Mouse (Mus musculus) left cerebral cortex, adult 8-10 months (tissue): ENCODE results near the gene Pdlim7. TPM values are rescaled to one million over a fixed set of nuclear protein-coding genes. Genes with fewer than 3 reads are reported as not detected.

Experiments used
- DNase-seq, 2 experiments: peaks; one replicate each; pipeline ENCODE4 v3.0.0; 2022; ENCODE audit warnings: low spot score in 2 of 2
- total RNA-seq, 4 experiments: library from RNA; stranded (reverse); gene quantifications; 2 replicates each; pipeline ENCODE4 v1.2.4; 2022

The Pdlim7 gene
- total RNA-seq, 4 experiments from 2014 or later = 78.3 to 93.8 (median 85.9) TPM

GRCm38 (mm10) chr13:55486916-55487577, 26.4 kb downstream of the Pdlim7 start:
- DNase-seq = no peak

GRCm38 (mm10) chr13:55486029-55486794, 27.3 kb downstream of the Pdlim7 start:
- DNase-seq = no peak

GRCm38 (mm10) chr13:55484520-55485088, 28.9 kb downstream of the Pdlim7 start:
- no peak for DNase-seq

GRCm38 (mm10) chr13:55483593-55483992, 29.9 kb downstream of the Pdlim7 start:
- DNase-seq = peak; percentile 69 to 97

DNA sequence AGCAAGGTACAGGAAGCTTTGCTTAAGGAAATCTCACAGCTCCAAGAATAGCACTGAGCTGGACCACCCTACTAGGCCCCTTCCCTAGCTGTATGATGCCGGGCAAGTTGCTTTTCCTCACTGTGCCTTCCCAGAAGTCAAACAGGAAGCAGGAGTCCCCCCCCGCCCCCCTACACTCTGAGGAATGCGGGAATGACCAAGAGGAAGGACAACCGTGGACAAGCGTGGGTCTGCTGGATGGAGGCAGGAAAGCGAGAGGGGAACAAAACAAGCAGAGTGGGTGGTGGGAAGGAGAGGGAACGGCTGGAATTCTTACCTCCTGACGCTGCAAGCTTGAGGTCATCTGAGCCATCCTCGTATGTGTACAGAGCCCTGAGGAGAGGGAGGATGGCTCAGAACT, 30.4 kb downstream of the Pdlim7 start:
- DNase-seq = no peak

DNA sequence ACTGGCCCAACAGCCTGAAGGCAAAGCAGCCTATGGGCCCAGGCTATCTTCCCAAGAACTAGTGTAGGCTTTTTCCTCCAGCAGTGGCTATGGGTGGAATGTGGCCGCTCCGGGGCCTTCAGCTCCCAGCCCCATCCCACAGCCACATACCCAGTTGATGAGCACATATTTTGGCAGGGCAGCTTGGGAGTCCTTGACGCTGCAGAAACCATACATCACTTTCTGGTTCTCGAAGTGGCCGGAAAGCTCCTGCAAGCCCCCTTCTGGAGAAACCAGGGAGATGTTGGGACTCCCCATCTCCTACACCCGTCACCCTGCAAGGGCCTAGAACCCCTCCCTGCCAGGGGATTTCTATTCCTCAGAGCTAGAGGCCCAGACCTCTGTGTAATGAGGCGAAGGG, 30.9 kb downstream of the Pdlim7 start:
- DNase-seq = no peak

DNA sequence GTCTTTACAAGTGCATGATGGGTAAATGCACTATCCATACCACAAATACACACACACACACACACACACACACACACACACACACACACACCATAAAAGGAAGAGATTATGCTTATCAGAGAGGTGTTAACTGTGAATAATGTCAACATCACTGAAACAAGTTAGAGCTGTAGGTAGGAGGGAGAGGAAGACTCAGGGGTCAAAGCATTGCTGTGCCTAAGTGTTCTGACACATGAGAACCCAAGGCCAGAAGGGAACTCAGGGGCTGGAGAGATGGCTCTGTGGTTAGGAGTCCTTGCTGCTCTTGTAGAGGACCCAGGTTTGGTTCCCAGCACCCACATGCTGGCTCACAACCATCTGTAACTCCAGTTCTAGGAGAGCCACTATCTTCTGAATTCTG, 33.5 kb downstream of the Pdlim7 start:
- DNase-seq = no peak

GRCm38 (mm10) chr13:55479008-55479407, 34.5 kb downstream of the Pdlim7 start:
- DNase-seq = no peak

- DNase-seq = no peak
These were observed 35.4 kb downstream of the Pdlim7 start for GRCm38 (mm10) chr13:55478036-55478435.

- no peak for DNase-seq
These were observed 36.0 kb downstream of the Pdlim7 start for GRCm38 (mm10) chr13:55477492-55477891.

DNA sequence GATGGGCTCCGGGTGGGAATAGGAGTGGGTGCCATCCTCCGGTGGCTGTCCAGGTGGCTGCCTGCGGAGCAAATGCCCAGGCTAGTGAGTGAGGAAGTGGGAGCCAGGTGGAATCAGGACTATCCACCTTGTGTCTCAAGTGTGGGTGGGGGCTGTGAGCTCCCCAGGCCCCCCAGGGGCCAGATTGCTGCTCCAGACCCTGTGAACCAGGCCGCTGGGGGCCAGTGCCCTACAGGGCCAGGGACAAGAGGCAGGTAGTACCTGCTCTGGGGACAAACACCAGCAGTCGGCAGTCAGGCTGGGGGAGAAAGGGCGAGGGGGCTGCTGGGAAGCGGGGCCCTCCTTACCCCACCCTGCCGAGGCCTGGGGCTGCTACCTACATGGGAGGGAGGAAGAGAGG, 37.2 kb downstream of the Pdlim7 start:
- no peak for DNase-seq

DNA sequence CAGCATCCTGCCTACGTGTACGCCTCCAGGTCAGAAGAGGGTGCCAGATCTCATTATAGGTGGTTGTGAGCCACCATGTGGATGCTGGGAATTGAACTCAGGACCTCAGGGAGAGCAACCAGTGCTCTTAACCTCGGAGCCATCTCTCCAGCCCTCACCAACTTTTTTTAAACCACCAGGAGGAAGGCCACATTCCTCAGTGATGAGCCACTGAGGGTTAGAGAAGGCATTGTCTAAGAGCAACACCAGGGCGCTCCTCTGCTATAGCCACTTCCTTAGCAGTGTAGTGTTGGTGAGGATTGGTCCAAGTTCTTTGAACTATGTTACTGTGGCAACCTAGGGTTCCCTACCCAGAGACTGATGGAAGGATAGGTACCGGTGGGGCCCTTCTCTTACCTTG, 37.7 kb downstream of the Pdlim7 start:
- DNase-seq = no peak

- peak in 1 of 2 experiments; percentile 81 for DNase-seq
These were observed 38.8 kb downstream of the Pdlim7 start for GRCm38 (mm10) chr13:55474621-55475069.

GRCm38 (mm10) chr13:55473961-55474360, 39.5 kb downstream of the Pdlim7 start:
- no peak for DNase-seq

DNA sequence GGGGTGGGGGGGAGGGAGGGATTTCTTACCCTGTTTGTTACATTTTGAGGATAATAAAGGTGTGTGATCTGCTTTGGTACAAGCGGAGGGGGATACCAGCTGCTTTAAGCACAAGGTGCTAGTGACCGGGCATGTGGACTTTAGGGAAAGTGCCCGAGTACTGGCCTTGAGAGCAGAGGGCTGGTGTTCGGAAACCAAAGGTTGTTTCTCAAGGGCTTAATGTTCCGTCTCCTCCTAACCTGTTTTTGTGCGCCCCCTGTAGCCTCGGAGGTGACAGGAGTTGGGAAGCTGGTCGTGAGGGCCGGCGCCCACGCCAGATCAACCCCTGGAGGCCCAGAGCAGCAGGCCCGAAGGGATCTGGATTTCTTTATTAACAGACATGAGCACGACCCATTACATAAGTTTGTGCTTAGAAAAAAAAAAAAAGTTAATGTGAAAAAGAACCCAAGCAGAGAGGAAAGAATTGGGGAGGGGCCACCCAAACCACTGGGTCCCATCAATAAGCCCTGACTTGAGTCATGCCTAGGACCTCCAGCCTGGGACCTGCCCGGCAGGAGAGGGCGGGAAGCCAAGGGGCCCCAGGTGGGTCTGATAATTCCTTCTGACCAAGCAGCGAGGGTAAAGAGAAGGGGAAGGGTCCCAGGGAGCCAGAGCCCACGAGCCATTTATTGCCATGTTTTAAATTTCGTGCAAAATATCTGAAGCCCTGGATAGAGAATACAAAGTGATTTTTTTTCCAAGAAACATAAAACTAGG, 40.2 kb downstream of the Pdlim7 start:
- no peak for DNase-seq

- DNase-seq = peak; percentile 68 to 79
These were observed 41.1 kb downstream of the Pdlim7 start for GRCm38 (mm10) chr13:55472132-55473022.

GRCm38 (mm10) chr13:55471819-55472131, 41.7 kb downstream of the Pdlim7 start:
- no peak for DNase-seq

- DNase-seq = peak; percentile 64 to 69
These were observed 42.2 kb downstream of the Pdlim7 start for GRCm38 (mm10) chr13:55471156-55471818.

- DNase-seq = peak in 1 of 2 experiments; percentile 67
These were observed 43.1 kb downstream of the Pdlim7 start for GRCm38 (mm10) chr13:55470372-55470771.

DNA sequence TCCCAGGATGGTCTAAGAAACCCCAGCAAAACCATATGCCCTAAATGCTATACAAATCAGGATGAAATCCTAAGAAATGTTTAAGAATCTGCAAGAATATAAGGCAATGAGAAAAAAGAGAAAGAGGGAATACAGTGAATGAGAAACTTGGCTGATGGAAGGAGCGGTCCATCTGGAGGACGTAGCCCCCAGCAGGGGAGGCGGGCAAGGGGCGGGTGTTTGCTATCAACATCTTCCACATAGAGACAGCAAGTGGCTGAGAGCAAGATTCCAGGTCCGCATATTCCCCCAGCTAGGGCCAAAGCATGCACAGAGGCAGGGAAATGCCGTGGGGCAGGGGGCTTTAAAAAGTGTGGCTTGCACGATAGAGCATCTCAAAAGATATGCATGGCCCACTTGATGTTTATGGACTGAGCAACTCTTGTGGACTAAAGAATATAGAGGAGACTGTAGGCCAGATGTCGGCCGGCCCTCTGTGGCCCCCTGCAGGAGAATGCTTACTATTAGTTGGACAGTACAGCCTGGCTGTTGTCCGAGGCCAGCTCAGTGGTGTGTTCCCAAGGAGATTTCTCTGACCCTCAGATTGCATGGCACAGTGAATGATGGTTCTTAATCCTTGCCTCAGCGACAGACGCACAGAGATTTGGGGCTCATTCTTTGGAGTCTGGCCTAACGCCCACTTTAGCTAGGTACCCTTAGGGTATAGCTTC, 44.5 kb downstream of the Pdlim7 start:
- no peak for DNase-seq
